Mouse (Mus musculus): ENCODE measurements around the gene Tmem211. TPM values are rescaled to one million over a fixed set of nuclear protein-coding genes. Genes with fewer than 3 reads are reported as not detected.

The Tmem211 gene
- polyA plus RNA-seq (2015; fragmentation: Illumina TruSeq; extraction: RNeasy Lipid Tissue Mini Kit (QIAGEN cat#74804); ENCODE audit: low read depth, low replicate concordance): not detected

DNA sequence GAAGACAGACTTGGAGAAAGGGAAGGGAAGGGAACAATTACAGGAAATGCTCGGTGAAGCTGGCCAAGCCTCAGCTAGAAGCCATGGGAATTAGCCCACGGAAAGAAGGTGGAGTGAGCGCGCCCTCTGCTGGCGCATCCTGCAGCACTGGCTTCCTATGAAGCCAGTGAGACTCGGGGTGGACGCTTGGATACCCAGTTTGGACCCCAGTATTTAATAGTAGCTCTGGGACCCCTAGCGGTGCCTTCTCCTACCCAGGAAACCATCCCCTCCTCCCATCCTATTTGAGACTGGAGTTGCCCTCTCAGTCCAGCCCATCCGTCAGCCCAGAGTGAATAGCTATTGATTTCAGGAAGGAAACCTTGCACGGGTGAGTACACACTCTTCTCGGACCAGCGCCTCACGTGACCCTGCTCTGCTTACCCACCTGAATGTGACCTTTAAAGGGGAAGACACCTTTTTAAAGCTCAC is at the start of gene Tmem211:
Tmem211 (plus strand) TSS at position 278 of the 471 bp plus-strand sequence.

DNA sequence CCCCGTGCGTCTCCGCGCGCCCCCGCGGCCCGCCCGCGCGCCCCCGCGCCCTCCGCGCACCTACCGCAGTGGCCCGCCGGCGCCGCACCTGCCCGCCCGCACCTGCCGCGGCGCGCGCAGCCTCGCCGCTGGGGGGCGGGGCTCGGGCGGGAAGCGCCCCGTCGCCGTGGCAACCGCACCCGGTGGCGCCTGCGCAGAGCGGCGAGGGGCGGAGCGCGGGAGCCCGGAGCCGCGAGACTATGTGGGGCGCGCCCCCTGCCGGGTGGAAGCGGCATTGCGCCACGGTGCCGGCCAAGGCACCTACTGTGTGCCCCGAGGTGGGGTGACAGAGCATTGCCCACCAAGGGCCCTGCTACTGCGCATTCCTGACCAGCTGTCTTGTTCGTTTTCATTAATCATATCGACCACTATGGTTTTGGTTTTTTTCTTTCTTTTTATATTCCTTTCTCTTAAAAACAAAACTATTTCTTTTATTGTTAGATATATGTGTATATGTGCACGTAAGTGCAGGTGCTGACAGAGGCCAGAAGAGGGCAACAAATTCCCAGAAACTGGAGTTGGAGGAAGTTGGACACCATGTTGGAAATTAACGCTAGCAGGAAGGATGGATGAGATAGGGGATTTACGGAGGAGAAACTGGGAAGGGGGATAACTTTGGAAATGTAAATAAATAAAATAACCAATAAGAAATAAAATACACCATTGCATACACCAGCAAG is 5.4 kb upstream of the Tmem211 start, which contains the start of gene 2900026A02Rik:
2900026A02Rik (minus strand) TSS at position 90 of the 719 bp plus-strand sequence.

Other genes with a start within 250 kb of the Tmem211 start
- gene Grk3, start 211.1 kb upstream of the Tmem211 start, polyA plus RNA-seq (2015; fragmentation: Illumina TruSeq; extraction: RNeasy Lipid Tissue Mini Kit (QIAGEN cat#74804); ENCODE audit: low read depth, low replicate concordance): 43.9 TPM
- gene Crybb2, start 156.8 kb upstream of the Tmem211 start, polyA plus RNA-seq (2015; fragmentation: Illumina TruSeq; extraction: RNeasy Lipid Tissue Mini Kit (QIAGEN cat#74804); ENCODE audit: low read depth, low replicate concordance): not detected
- gene Crybb3, start 145.3 kb upstream of the Tmem211 start, polyA plus RNA-seq (2015; fragmentation: Illumina TruSeq; extraction: RNeasy Lipid Tissue Mini Kit (QIAGEN cat#74804); ENCODE audit: low read depth, low replicate concordance): 2.1 TPM
- gene 2900026A02Rik, start 5.7 kb upstream of the Tmem211 start, polyA plus RNA-seq (2015; fragmentation: Illumina TruSeq; extraction: RNeasy Lipid Tissue Mini Kit (QIAGEN cat#74804); ENCODE audit: low read depth, low replicate concordance): 19.0 TPM
- gene Sgsm1, start 83.9 kb downstream of the Tmem211 start, polyA plus RNA-seq (2015; fragmentation: Illumina TruSeq; extraction: RNeasy Lipid Tissue Mini Kit (QIAGEN cat#74804); ENCODE audit: low read depth, low replicate concordance): 60.1 TPM
- gene Aym1, start 130.4 kb downstream of the Tmem211 start, polyA plus RNA-seq (2015; fragmentation: Illumina TruSeq; extraction: RNeasy Lipid Tissue Mini Kit (QIAGEN cat#74804); ENCODE audit: low read depth, low replicate concordance): not detected

Measured in brain, adult 10 weeks (tissue).